Mouse (Mus musculus) kidney, postnatal 10 days (tissue): Measurements from ENCODE around the gene Ugt1a10.

Experiments used
- DNase-seq: peaks from one replicate; pipeline ENCODE4 v3.0.0; 2021; ENCODE audit warnings: mixed read lengths

The Ugt1a10 gene

DNA sequence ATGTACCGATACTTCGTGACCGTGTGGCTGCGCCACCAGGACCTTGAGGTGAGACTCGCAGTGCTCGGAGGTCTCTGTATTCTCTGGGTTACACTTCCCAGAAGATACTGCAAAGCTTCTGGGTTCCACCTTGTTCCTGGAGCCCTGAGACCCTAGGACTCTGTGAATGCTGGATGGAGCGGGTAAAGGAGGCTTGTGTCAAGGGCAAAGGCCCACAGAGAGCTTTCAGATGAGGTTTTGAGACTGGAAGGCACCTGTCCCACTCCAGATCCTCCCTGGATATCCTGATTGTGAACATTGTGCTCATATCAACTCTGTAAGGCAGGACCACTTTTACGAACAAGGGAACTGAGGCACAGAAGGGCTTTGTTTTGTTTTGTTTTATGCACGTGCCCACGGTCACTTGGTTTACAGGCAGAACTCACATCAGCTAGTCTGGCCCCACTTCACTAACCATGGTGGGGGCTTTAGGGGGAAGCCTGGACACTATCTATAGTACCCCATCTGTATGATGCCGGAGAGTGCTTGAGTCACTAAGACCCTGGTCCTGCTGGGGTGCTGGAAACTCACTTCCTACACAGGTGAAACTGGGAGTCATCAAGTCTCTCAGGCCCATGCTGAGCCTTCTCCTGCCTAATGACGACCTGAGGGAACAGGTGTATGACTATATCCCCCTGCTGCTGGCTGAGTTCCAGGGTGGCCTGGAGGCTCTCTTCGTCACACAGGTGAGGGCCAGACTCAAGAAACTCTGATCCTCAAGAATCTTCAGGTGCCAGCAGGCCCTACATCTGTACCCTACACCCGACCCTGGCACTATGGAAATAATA lies 178.4 kb downstream of the Ugt1a10 start:
- DNase-seq, result peak; percentile 54

DNA sequence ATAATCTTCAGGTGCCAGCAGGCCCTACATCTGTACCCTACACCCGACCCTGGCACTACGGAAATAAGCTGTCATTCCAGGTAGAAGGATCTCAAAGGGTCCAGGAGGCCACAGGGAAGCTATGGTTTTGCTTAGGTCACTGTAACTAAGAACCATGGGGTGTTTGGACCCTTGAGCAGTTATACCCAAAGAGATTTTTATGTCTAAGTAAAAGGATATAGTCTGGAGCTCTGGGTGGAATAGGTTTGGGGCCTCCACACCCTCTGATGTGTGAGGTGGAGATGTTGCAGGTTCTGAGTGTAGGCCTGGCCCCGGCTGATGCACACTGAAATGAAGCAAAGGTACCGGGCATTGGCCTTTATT lies 179.0 kb downstream of the Ugt1a10 start:
- DNase-seq, result no peak

DNA sequence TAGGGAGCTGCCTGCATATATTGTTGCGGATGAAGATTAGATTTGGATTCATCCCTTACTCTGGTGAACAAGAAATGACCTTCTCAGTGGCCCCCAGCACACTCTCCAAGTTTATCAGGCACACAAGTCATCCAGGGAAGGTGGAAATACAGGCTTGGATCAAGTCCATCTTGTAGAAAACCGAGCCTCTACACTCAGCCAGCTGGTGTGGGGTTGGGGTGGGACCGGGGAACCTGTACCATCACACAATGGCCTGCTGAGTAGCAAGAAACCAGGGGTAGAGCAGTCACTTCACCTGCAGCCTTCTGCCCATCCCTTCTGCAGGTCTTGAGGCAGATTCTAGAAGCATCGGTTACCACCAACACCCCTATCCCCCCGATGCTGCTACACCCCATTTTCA lies 179.5 kb downstream of the Ugt1a10 start:
- DNase-seq, result no peak

DNA sequence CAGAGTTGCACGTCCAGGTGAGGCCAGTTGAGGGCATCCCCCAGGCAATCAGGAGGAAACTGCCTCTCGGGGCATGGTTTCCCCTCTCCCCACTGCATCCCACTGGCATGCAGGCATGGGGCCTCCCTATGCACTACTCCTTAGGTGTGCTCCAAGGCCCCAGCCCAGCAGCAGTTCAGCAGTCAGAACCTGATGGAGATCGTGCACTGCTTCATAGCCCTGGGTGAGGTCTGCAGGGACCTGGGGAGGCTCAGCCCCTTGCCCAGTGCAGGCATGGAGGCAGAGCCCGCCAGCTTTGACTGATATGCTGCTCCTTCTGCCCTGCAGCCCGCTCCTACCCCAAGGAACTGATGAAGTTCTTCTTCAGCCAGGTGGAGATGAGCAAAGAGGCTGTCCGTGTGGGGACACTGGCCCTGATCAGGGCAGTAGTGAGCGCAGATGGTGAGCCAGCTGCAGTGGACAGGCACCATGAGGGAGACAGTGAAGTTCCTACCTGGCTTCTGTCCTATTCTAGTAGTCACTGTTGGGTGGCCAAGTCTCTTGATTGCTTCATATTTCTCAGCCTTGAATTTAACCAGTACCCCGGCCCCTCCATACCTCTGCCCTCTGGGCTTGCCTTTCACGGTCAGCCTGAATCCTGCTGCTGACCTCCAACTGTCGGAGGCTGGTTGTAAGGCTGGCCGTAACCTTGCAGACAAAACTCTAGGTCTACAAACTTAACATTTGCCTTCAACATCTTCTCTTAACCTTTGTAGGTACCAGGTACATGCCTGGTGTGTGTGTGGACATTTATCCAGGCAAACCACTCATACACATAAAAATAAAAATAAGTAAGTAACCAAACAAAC lies 180.1 kb downstream of the Ugt1a10 start:
- no peak for DNase-seq

DNA sequence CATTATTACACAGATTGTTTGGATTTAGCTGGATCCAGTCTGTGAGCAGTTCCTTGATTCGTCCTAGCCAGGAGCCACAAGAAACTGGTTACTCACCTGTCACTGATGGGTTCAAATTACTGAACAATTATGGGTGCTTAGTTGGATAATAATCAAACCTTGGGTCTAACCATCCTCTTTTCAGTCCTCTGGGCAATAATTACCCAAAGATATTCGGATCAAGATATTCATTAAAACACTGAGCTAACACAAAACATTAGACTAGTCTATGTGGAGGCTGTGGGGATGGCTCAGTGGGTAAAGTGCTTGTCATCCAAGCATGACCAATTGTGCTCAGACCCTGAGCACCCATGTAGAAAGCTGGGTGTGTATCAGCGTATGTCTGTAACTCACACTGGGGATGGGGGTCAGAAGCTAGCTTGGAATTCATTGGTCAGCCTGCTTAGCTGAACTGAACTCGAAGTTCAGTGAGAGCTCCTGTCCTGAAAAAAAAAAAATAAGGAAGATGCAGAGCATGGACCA lies 180.8 kb downstream of the Ugt1a10 start:
- peak; percentile 49 for DNase-seq

DNA sequence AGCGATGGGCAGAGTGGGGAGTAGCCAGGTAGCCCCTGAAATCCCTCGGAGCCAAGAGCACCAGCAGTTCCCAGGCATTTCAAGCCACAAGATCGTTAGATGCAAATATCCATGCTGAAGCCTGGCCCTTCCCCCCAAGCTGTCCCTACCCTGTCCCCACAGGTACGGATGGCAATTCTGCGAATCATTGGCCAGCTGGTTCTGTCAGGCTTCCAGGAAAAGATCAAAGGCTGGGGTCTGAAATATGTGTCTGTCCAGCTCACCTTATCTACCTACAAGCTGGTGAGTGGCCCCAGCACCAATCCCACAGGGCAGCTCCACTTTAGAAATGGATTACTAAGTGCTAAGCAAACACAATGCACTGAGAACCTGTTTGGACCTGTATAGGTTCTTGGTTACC lies 182.1 kb downstream of the Ugt1a10 start:
- no peak for DNase-seq

DNA sequence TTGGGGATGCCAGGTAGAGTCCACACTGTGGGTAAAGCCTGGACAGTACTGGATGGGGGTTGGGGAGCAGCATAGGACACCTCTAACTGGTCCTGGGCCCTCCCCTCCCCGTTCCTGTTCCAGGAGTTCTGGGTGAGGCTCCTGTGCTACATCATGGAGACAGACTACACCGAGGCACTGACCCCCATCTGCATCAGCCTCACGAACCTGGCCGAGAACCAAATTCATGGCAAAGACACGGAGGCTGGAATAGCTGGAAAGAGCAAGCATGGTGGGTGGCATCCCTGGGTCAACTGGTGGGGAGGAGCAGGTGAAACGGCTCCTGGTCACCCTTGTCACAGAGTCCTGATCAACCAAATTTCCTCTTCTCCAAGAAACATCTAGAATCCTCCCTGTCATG lies 183.6 kb downstream of the Ugt1a10 start:
- no peak for DNase-seq

DNA sequence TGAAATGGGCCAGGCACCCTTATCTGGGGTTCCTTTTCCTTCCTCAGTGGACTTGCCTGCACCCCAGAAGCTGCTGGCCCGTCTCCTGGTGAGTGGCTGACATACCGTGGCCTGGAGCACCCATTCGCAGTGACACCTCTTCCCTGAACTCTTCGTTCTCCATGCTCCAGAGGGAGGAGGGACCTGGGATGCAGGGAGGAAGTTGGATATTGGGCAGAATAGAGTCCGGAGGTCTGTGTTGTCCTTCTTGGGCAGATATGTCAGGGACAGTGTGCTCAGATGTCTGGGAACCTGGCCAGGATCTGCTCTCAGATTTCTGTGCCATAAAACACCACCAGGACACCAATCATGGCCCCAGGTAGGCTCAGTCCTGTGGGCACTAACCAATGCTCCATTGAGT lies 184.9 kb downstream of the Ugt1a10 start:
- no peak for DNase-seq

DNA sequence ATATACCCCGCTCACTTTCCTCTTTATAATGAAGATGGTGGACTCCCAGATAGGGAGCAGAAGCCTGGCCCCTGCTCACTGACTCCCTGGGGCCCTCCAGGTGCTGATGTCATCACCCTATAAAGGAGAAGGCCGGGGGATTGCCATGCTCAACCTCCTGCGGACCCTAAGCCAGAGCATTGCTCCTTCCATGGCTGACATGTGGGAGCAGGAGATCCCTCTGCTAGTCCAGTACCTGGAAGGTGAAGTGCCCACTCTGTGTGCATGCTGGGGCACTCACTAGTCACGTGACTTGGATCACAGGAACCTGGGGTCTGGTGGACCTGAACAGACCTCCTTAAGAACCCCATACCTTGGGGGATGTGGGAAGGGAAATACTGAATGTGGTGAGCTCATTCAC lies 185.4 kb downstream of the Ugt1a10 start:
- DNase-seq, result no peak

DNA sequence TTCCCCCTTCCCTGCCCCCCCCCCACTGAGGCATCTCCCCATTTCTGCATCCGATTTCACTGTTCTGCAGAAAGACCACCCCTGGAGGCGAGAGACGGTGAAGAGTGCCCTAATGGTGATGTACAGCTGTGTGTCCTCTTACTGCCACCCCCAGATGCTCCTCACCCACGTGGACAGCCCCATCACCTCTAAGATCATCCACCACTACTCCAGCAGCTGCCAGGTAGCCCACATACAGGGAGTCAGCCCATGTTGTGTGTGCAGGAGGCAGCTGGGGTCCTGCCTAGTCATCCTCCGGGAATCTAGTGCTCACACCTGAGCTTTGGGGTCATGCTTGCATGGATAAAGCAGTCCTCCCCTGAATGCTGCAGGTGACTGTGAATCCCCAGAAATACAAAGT lies 188.7 kb downstream of the Ugt1a10 start:
- no peak for DNase-seq

DNA sequence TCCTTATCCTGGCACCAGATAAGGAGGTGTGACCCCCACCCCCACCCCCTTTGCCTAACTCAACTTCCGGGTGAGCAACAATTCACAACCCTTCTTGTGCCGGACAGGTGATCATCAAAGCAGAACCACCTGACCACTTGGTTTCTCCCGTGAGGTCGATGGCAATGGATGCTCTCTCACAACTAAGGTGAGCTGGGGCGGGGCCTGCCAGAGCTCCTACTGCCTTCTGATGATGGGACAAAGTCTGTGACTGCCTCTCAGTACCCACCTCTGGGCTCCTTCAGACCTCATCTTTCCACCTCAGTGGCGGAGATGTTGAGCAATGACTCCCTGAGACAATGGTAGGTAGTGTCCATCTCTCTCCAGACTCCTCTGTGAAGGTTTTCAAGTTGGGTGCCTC lies 190.7 kb downstream of the Ugt1a10 start:
- DNase-seq, result no peak

DNA sequence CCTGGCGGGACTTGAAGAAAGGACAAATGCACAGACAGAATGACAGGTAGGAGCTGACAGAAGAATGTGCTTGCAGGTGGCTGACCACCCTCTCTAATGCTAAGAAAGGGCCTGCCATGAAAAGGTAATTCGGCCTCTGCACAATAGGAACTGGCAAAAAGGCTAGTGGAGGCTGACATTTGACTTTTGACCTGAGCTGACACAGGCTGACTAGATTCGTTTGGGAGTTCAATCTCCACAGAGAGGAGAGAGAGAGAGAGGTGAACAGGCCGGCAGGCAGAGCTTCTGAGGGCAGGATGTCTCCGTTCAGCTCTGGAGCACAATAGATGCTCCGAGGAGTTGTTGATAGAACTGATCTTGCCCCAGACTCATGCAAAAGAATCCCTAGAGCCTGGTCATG lies 191.2 kb downstream of the Ugt1a10 start:
- DNase-seq, result no peak

DNA sequence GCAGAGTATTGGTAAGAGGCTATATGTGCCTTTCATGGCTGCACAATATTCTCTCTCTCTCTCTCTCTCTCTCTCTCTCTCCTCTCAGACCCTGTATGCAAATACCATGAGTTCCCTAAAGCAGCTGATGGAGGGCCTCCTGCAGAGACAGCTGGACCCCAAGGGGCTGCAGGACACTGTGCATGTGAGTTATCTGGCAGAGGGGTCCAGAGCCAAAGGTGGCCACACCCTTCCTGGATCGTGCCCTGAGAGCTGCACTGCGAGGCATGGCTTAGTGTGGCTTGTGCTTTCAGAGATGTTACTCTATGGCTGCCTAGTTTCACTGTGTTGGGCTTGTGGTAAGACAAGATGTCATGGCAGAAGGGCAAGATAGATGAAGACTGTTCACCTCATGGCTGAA lies 192.5 kb downstream of the Ugt1a10 start:
- no peak for DNase-seq

DNA sequence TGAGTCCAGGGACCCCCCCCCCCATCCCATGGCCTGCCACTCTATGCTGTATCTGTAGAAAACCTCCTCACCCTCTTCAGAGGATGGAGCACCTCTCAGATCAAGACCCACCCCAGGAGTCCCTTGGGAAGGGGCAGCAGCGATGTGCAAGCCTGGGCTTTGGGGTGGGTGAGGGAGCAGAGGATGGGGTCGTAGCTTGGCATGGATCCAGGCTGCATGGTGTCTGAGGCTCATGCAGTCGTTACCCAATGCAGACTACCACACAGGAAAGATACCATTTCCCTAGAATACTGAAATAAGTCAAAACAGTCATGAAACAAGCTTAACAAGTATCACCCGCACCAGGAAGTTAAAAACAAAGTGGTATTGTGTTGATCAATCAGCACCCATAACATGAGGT lies 193.5 kb downstream of the Ugt1a10 start:
- peak; percentile 38 for DNase-seq

DNA sequence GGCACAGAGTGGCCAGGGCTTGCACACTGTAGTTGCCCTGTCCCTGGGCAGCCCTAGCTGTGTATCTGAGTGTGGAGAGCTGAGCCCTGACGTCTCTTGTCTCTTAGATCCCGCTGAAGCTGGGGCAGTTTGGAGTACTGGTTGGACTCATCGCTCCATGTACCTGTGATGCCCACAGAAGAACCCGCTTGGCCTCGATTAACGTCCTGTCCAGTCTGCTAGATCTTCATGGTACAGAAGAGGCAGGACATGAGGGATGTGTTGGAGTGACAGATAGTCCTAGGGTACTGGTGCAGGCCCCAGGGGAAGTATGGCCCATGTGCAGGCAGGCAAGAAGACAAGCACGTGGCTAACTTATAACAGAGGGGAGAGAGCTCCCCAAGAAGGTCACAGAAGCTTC lies 194.4 kb downstream of the Ugt1a10 start:
- DNase-seq, result no peak

DNA sequence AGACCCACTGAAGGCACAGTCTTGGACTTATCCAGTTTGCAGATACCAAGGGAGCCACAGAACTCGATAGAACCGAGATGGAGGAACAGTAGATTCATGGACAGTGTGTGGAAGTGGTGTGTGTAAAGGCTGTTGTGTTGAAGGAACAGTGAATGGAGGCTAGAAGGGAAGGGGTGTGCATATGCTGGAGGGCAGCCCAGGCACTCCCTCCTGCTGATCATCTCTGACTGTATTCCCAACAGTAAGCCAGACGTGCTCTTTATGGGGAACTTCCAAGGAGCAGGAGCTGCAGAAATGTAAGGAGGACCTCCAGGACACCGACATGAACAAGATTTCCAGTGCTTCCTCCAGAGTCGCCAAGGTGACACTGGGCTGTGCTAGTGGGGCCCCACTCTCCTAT lies 194.8 kb downstream of the Ugt1a10 start:
- DNase-seq, result no peak

DNA sequence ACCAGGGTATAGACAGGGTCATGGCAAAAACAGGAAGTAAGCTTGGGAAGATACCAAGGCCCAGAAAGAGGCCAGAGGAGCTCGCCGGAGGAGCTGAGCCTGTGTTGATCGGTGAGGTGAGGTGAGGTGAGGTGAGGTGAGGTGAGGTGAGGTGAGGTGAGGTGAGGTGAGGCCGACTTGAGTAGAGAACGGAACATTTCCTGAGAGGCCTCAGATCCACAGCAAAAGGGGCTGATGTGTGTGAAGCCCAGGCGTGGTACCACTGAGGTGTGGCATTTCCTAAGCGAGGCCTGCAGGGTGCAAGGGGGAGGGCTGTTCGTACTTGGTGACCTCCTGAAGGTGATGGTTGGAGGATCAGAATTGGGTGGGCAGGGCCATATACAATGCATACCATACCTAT lies 197.9 kb downstream of the Ugt1a10 start:
- no peak for DNase-seq

DNA sequence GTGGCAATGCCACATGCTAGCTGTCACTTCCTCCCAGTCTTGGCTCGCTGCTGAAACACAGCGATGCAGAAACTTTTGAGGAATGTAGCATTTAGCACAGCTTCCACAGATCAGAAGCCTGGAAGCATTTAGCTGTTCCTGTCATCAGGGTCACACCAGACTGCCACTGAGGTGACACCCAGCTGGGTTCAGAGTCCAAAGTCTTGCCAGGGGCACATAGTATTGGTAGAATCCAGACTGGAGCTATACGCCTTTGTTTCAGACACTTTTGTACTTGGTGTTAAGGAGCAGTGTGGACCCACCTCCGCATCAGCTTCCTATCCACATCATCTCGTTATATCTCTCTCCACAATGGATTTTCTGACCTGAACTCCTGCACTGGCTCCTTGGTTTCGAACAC lies 198.4 kb downstream of the Ugt1a10 start:
- DNase-seq, result peak; percentile 38

DNA sequence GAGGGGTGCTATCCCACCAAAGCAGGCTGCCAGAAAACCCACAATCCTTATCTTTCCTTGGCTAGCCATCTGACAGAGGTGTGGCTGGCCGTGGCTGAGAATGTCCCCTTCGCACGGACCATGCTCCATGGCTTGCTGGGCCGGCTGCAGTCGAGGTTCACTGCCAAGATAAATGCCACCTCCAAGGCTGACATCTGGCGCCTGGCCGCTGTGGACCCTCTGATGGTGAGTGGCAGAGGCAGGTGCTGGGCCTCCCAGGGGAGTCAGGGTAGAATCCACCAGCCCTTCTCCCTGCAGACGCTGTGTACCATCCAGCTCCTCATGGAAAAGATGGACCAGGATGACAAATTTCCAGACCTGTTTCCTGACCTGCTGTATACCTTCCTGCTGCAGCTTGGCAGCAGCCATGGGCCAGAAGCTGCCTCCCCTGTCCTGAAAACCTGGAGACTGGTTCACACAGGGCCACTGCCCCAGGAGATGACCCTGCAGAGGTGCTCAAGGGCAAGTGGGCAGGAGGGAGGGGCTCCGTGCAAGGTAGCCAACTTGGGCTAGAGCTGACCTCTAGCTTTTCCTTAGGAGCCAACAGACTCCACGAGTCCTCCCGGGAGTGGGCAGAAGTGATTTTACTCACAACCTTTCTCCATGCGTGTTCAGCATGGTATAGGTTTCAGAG lies 199.7 kb downstream of the Ugt1a10 start:
- DNase-seq, result peak; percentile 49

DNA sequence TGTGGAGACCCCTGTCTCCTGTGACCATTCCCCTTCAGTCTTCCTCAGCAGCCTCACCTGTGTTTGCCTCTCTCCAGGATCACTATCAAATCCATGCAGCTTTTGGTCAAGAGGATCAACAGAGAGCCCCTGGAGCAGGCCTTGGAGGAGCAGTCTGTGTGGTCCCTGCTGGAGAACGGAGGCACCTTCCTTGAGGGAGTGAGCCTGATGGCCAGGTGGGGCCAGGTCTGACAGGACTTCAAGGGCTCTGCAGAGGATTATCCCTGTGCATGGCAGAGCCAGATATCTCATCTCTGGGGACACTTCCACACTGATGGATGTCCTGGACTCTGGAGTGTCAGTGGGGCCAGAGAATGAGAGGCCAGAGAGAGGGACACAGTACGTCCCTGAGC lies 200.3 kb downstream of the Ugt1a10 start:
- DNase-seq, result no peak

DNA sequence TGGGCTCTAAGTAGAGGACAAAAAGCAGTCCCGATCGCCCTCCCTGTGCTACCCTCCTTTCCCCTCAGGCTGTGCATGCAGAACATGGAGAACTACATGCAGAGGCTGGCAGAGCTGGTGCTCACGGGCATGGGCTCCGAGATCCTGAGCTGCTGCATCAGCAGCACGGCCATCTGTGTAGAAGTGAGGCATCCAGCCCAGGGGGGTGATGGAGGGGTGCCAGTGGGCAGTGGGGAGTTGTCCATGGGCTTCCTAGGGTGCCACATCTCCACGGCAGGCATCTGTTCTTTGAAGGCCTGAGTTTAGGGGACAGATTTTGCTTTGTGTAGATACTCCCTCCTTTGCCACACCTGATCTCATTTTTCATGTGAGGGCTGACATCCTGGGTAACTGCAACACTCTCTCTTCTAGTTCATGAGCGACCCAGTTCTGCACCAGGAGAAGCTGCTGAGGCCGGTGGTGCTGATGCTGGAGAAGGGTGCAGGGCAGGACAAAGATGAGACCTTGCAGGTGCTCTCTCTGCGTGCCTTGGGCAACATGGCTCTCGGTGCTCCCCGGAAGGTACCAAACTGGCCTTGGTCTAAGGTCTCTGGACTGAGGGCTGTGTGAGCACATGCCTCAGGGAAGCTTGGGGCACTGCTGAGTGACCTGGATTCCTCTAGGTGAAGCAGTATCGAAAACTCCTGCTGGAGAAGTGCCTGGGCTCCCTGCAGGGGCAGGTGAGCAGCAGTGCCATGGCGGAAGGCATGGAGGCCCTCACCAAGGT lies 201.0 kb downstream of the Ugt1a10 start:
- peak; percentile 42 for DNase-seq

DNA sequence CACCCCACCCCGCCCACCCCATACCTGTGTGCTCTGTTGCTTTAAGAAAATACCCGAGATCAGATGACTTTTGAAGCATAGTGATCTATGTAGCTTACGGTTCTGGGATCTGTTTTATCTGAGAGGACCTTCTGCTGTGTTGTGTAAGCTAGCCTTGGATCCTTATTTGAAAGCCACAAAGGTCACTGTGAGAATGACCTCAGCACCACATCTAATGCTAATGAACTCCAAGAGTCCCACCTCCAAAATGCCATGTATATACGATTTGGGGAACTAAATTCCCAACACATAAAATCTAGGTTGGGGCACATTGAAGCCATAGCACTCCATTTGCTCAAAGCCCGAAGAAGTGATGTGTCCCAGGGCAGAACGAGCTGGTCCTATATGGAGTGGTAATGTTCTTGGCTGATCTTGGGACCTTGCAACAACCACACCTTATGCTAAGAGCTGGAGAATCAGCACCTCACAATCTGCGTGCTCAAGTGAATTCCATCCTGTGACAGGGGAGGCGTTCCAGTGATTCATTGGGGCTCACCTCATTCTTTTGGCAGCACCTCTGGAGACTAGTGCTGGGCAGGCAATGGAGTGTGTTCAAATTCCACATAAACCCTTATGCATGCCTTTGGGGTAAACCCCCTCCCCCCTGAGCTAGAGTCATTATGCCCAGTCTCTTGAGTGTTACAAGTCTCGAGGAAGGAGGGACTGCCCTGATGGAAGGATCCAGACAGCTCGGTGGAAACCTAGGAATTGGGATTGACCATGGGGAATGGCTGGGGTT lies 201.9 kb downstream of the Ugt1a10 start:
- no peak for DNase-seq
